Mouse (Mus musculus): Measurements from ENCODE around the gene Lrrc75a.
A peak's percentile ranks its signal among the peaks of the same experiment; 100 is the strongest.

Lrrc75a gene

GRCm38 (mm10) chr11:62645732-62646494 lies 2.4 kb downstream of the Lrrc75a start:
- no peak for DNase-seq (ENCODE audit: extremely low read depth, low read depth, low spot score)

DNA sequence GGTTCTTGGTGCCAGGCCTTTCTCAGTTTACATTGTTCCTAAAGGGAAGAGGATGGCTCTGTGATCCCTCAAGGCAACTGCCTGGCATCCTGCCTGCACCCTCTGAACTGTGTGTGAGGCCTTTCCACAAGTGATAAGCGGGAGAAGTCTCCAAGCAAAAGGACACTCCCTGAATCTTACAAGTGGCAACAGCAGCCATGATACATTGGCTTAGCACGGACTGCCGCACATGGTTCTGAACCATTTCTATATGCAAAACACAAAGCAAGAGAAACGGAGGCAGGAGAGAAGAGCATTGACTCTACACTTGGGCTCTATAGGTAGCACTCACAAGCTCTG lies 3.0 kb downstream of the Lrrc75a start:
- no peak for DNase-seq (ENCODE audit: extremely low read depth, low read depth, low spot score)

GRCm38 (mm10) chr11:62644602-62645336 lies 3.6 kb downstream of the Lrrc75a start:
- DNase-seq (ENCODE audit: extremely low read depth, low read depth, low spot score) = no peak

DNA sequence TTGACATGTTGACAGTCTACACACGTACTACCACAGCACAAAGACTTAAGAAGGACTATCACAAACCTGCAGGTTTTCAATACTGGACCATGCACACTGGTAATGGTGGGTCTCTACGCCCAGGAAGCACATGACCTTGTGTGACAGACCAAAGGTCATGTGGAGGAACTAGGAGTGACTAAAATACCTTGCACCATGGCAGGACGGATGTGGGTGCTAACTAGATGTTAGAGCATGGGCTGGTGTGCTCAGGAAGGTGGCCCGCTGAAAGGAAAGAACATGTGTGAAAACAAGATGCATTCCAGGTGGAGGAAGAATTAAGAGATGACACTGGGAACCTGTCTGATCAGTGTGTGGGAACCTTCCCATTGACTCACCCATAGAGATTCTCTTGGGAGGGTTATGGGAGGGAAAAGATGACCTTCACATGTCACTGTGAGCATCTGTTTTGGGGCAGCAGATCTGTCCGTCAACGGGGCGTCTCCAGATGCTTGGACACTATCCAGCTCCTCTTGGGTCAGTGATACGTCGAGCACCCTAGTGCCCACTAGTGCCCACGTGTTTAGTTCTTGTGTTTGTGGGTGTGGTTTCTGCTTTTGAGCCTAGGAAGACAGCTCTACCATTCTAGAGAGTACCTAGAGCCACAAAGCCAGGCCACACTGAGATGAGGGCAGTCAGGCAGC lies 4.5 kb downstream of the Lrrc75a start:
- no peak for DNase-seq (ENCODE audit: extremely low read depth, low read depth, low spot score)

DNA sequence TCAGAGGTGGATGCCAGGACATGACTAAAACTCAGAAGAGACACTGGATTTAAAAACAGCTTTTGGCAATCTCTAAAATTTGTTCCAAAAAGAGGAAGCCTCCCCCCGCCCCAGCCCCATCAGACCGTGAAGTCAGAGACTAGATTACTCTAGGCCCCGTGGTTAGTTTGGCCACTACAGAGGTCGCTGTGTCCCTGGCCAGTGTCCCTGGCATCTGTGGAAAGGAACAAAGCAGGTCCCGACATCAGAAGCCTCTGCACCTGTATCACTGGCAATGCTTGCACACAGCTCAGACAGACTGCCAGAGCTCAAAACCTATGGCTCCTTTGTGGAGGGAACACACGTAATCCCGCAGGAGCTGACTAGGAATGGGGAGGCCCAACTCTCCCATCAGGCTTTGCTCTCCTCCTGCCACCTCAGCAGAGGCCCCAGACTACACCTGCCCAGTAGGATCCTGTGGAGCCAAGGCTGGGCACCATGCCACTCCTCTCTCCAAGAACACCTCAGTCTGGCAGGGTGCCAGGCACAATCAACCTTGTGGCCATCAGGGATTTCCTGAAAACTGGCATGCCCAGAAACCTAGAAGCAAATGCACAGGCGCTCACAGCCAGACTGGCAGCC lies 5.2 kb downstream of the Lrrc75a start:
- DNase-seq (ENCODE audit: extremely low read depth, low read depth, low spot score) = peak; percentile 31

DNA sequence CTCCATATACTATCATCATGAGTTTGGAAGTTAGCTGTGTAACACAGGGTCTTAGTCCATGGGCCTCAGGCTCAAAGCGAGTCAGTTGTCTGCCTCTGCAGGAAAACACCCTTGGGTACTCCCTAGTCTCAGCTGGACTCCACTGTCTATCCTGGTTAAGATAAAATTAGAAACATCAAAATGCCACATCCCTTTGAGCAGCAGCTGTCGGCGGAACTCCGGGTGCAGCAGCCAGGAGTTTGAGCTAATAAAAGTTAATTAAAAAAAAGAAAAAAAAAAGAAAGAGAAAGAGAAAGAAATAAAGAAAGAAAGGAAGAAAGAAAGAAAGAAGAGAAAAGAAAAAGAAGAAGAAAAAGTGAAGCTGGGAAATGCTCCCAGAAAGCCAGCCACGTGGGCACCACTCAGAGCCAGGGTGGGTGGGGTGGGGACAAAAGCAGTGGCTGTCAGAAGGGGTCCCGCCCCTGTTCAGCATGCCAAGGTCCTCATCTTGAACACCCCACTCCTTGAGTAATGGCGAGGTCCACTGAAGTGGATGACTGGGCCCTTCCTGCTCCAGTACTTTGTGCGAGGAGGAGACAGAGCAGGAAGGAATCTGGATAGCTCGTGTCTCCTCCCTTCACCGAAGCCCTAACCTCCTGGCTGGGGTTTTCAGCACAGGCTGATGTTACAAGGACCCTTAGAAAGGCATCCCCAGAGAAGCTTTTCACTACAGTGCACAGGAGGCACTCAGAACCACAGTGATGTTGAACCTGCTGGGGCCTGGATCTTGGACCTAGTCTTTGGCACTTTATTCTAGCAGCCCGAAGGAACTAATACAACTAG lies 6.1 kb downstream of the Lrrc75a start:
- no peak for DNase-seq (ENCODE audit: extremely low read depth, low read depth, low spot score)

- DNase-seq (ENCODE audit: extremely low read depth, low read depth, low spot score) = no peak
Measured at GRCm38 (mm10) chr11:62640378-62640777, 7.9 kb downstream of the Lrrc75a start.

- DNase-seq (ENCODE audit: extremely low read depth, low read depth, low spot score) = no peak
Measured at GRCm38 (mm10) chr11:62638402-62638801, 9.9 kb downstream of the Lrrc75a start.

- no peak for DNase-seq (ENCODE audit: extremely low read depth, low read depth, low spot score)
Measured at GRCm38 (mm10) chr11:62637806-62638205, 10.5 kb downstream of the Lrrc75a start.

DNA sequence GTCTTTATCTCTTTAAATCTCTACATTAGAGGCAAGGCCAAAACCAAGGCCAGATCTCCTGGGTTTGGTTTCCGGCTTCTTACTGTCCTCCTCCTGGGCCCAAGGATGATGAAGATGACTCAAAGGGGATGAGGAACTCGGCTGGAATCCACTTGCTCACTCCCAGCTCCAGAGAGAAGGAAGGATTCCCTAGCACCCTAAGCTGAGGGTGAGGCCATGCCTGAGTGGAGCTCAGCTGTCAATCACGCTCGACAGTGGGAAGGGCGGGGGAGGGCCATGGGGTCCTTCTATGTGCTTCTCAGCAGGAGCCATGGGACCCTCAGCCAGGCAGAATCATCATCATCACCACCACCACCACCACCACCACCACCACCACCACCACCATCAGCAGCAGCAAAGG lies 10.9 kb downstream of the Lrrc75a start:
- DNase-seq (ENCODE audit: extremely low read depth, low read depth, low spot score) = no peak

GRCm38 (mm10) chr11:62636840-62637221 lies 11.5 kb downstream of the Lrrc75a start:
- no peak for DNase-seq (ENCODE audit: extremely low read depth, low read depth, low spot score)

DNA sequence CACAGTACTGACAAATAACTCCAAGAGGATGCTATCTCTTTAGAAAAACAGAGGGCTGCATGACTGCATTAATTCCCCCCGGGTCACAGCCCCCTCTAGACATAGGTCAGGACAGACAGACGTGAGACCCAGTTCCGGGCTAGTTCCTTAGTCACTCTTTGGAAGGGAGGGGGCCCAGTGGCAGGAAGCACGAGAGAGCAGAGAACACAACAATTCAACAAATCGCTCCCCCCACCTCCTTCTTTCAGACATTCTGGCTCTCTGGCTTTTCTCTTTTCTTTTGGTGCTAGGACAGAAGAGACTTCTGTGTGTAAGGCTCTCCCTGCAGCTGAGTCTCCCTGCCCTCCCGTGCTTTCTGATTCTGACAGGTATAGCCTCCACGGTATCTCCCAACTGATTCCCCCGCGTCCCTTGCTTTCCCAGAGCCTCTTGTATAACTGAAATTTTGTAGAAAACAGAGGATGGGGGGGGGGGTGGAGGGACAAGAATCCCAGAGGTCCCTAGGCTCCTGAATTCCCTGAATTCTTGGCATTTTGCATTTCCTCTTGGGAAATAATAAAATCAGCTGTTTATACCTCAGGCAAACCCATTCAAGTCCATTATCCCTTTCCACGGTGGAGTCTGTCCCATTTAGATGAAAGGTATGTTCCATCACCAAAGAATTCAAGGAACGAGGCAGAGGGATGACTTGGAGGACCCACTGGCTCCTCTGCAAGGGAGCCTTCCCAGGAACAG lies 12.1 kb downstream of the Lrrc75a start:
- DNase-seq (ENCODE audit: extremely low read depth, low read depth, low spot score) = no peak

- DNase-seq (ENCODE audit: extremely low read depth, low read depth, low spot score) = no peak
Measured at GRCm38 (mm10) chr11:62635406-62635805, 12.9 kb downstream of the Lrrc75a start.

GRCm38 (mm10) chr11:62631138-62631537 lies 17.2 kb downstream of the Lrrc75a start:
- no peak for DNase-seq (ENCODE audit: extremely low read depth, low read depth, low spot score)

- no peak for DNase-seq (ENCODE audit: extremely low read depth, low read depth, low spot score)
Measured at GRCm38 (mm10) chr11:62630225-62630821, 18.0 kb downstream of the Lrrc75a start.

- no peak for DNase-seq (ENCODE audit: extremely low read depth, low read depth, low spot score)
Measured at GRCm38 (mm10) chr11:62629352-62630224, 18.7 kb downstream of the Lrrc75a start.

GRCm38 (mm10) chr11:62624341-62625291 lies 23.7 kb downstream of the Lrrc75a start:
- no peak for DNase-seq (ENCODE audit: extremely low read depth, low read depth, low spot score)

DNA sequence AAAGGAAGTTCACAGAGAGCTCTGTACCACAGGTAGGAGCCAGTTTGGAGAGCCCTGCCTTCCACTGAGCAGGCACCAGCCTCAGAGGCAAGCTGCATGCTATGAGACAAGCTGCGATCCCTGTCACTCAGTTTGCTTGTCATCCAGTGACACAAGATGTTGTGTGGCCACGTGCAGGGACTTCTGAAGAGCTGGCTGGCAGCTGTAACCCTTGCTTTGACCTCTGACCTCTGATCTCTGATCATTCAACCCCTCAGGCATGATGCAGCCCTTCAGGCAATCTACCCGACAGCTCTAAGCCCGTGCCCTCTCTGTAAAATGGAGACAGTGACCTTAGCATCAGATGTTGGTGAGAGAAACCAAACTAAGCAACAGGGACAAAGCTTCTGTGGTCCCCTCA lies 25.5 kb downstream of the Lrrc75a start:
- no peak for DNase-seq (ENCODE audit: extremely low read depth, low read depth, low spot score)
